Mouse (Mus musculus) testis, adult 2 months (tissue): ENCODE data around the gene Ift88.

Experiments used
- CTCF ChIP-seq: fragments of 200-500 bp; IDR thresholded peaks from 2 replicates; pipeline ENCODE4 v1.5.1; 2012; ENCODE audit warnings: low read depth, mild to moderate bottlenecking, inconsistent platforms, low read length, moderate library complexity; ENCODE audit not compliant: control insufficient read depth, insufficient read depth, insufficient replicate concordance
- POLR2A ChIP-seq: fragments of 200-500 bp; IDR thresholded peaks from 2 replicates; pipeline ENCODE4 v1.6.1; 2012; ENCODE audit warnings: low read depth, mild to moderate bottlenecking, inconsistent platforms, low read length, moderate library complexity; ENCODE audit not compliant: control insufficient read depth

GRCm38 (mm10) chr14:57540683-57541082 lies 116.8 kb downstream of the Ift88 start:
- TF ChIP-seq CTCF (no peak), POLR2A (no peak)
